Mouse (Mus musculus): ENCODE measurements at regions not wholly inside any gene's neighbourhood (a gene's known extent, or its start where the extent isn't known, plus 50 kb on each side); places are given as distances from the start of the nearest gene placed in this dataset.
A peak's percentile ranks its signal among the peaks of the same experiment; 100 is the strongest.
"Not testable (repeated sequence)": the region's sequence is repeated elsewhere in the genome, so short reads cannot be mapped to it uniquely, and the experiment has no call there.

- DNase-seq: no peak
Observed at GRCm38 (mm10) chr11:22573166-22573565, 61.3 kb downstream of the Tmem17 start.

- no peak for DNase-seq
Observed at GRCm38 (mm10) chr11:22573802-22574201, 61.9 kb downstream of the Tmem17 start.

- no peak for DNase-seq
Observed at GRCm38 (mm10) chr11:22574506-22574905, 62.6 kb downstream of the Tmem17 start.

GRCm38 (mm10) chr11:22584100-22584487 is 72.2 kb downstream of the Tmem17 start:
- DNase-seq: no peak

- DNase-seq: peak; percentile 66
Observed at GRCm38 (mm10) chr11:22584488-22585158, 72.7 kb downstream of the Tmem17 start.

- DNase-seq: peak; percentile 40
Observed at GRCm38 (mm10) chr11:22587691-22588241, 75.9 kb downstream of the Tmem17 start.

- DNase-seq: no peak
Observed at GRCm38 (mm10) chr11:22588546-22588945, 76.7 kb downstream of the Tmem17 start.

GRCm38 (mm10) chr11:22589901-22590300 is 78.0 kb downstream of the Tmem17 start:
- no peak for DNase-seq

GRCm38 (mm10) chr11:22591050-22591449 is 79.2 kb downstream of the Tmem17 start:
- DNase-seq: not testable (repeated sequence)

- no peak for DNase-seq
Observed at GRCm38 (mm10) chr11:22592706-22593105, 80.8 kb downstream of the Tmem17 start.

- DNase-seq: no peak
Observed at GRCm38 (mm10) chr11:22596076-22596804, 84.4 kb downstream of the Tmem17 start.

- DNase-seq: no peak
Observed at GRCm38 (mm10) chr11:22596805-22597149, 84.9 kb downstream of the Tmem17 start.

GRCm38 (mm10) chr11:22600370-22600769 is 88.5 kb downstream of the Tmem17 start:
- no peak for DNase-seq

- DNase-seq: no peak
Observed at GRCm38 (mm10) chr11:22601977-22602376, 90.1 kb downstream of the Tmem17 start.

- no peak for DNase-seq
Observed at GRCm38 (mm10) chr11:22602610-22603009, 90.7 kb downstream of the Tmem17 start.

- no peak for DNase-seq
Observed at GRCm38 (mm10) chr11:22603397-22603796, 91.5 kb downstream of the Tmem17 start.

GRCm38 (mm10) chr11:22606380-22606779 is 94.5 kb downstream of the Tmem17 start:
- no peak for DNase-seq

GRCm38 (mm10) chr11:22607645-22608044 is 95.8 kb downstream of the Tmem17 start:
- DNase-seq: no peak

GRCm38 (mm10) chr11:22608945-22609344 is 97.1 kb downstream of the Tmem17 start:
- DNase-seq: no peak

- DNase-seq: peak; percentile 43
Observed at GRCm38 (mm10) chr11:22610433-22611101, 98.7 kb downstream of the Tmem17 start.

GRCm38 (mm10) chr11:22611102-22611869 is 99.4 kb downstream of the Tmem17 start:
- DNase-seq: no peak

GRCm38 (mm10) chr11:22613500-22613899 is 101.6 kb downstream of the Tmem17 start:
- no peak for DNase-seq

Measured in embryo, embryonic 11 days (tissue).